Mouse (Mus musculus) kidney, adult 2 months (tissue): ENCODE measurements around the gene Clk2.

Source experiments
- CTCF ChIP-seq: fragments of 200-500 bp; conservative IDR thresholded peaks from 2 replicates; pipeline ENCODE4 v1.5.1; 2011; ENCODE audit warnings: low read depth, mild to moderate bottlenecking, control low read depth, low read length, moderate library complexity, mixed read lengths; ENCODE audit not compliant: insufficient read depth, insufficient read length
- POLR2A ChIP-seq: fragments of 200-500 bp; IDR thresholded peaks from one replicate; pipeline ENCODE4 v1.6.1; 2011; ENCODE audit warnings: low read depth, low read length, control low read depth

- no peak for TF ChIP-seq CTCF
- peak; percentile 30 for TF ChIP-seq POLR2A
Measured at GRCm38 (mm10) chr3:89177242-89178106, 12.9 kb downstream of the Clk2 start, which contains the start of gene Scamp3.
